Mouse (Mus musculus) E14TG2a.4 (cell line): ENCODE measurements at regions not wholly inside any gene's neighbourhood (a gene's known extent, or its start where the extent isn't known, plus 50 kb on each side); places are given as distances from the start of the nearest gene placed in this dataset.

Experiments used
- CTCF ChIP-seq: conservative IDR thresholded peaks from 2 replicates; pipeline ENCODE4 v1.5.1; 2014; ENCODE audit warnings: low read length
- NANOG ChIP-seq: IDR thresholded peaks from 2 replicates; pipeline ENCODE4 v1.6.1; 2014; ENCODE audit warnings: borderline replicate concordance, low read length, mixed read lengths

- no peak for TF ChIP-seq CTCF
- TF ChIP-seq NANOG = no peak
These were observed 393.7 kb downstream of the Ccdc171 start for GRCm38 (mm10) chr4:83919041-83919440.
